Mouse (Mus musculus) limb, embryonic 15.5 days (tissue): ENCODE measurements around the gene Cap2. TPM values are rescaled to one million over a fixed set of nuclear protein-coding genes. Genes with fewer than 3 reads are reported as not detected.

Source experiments
- ATAC-seq: fragments of 200-750 bp; cut with Nextera tagmentation; 2 replicates; pipeline ENCODE4 v1.8.0; 2017; ENCODE audit warnings: low read depth, moderate TSS enrichment; ENCODE audit not compliant: insufficient number of reproducible peaks, low FRiP score, low TSS enrichment
- H3K27ac ChIP-seq: fragments of 300-500 bp; sonication (generic); 2 replicates; pipeline ENCODE4 v1.5.1; 2015; ENCODE audit warnings: moderate library complexity, mild to moderate bottlenecking, inconsistent platforms
- H3K27me3 ChIP-seq: fragments of 300-500 bp; sonication (generic); 2 replicates; pipeline ENCODE4 v1.6.1; 2015; ENCODE audit warnings: inconsistent platforms
- H3K36me3 ChIP-seq: fragments of 300-500 bp; sonication (generic); 2 replicates; pipeline ENCODE4 v1.6.1; 2015; ENCODE audit warnings: inconsistent platforms
- H3K4me1 ChIP-seq: fragments of 300-500 bp; sonication (generic); 2 replicates; pipeline ENCODE4 v1.6.1; 2015; ENCODE audit warnings: inconsistent platforms
- H3K4me2 ChIP-seq: fragments of 300-500 bp; sonication (generic); 2 replicates; pipeline ENCODE4 v1.6.1; 2015; ENCODE audit warnings: mild to moderate bottlenecking, inconsistent platforms
- H3K4me3 ChIP-seq: fragments of 300-500 bp; sonication (generic); 2 replicates; pipeline ENCODE4 v1.5.1; 2015; ENCODE audit warnings: mild to moderate bottlenecking, inconsistent platforms
- H3K9ac ChIP-seq: fragments of 300-500 bp; sonication (generic); 2 replicates; pipeline ENCODE4 v1.6.1; 2015; ENCODE audit warnings: inconsistent platforms
- H3K9me3 ChIP-seq: fragments of 300-500 bp; sonication (generic); 2 replicates; pipeline ENCODE4 v1.6.1; 2016; ENCODE audit warnings: inconsistent platforms
- WGBS: fragments of 180-500 bp; shearing (Covaris S2); methylation state at CpG from one replicate; pipeline ENCODE4 v1.1.7; 2015; 5-methylcytosine and 5-hydroxymethylcytosine counted together
- polyA plus RNA-seq: library from polyadenylated mRNA; unstranded; fragments of >200 nt; fragmentation: Nextera tagmentation; extraction: Ambion mirVana; gene quantifications from 2 replicates; pipeline ENCODE4 v1.2.1, GENCODE M21; 2015

Gene Cap2
- polyA plus RNA-seq, 1 experiment from 2014 or later, result 18.2 TPM

- WGBS, result 45% methylated on average over 11 of the region's 11 CpGs
- ATAC-seq, result peak; percentile 71
Measured at GRCm38 (mm10) chr13:46571961-46572647, 70.5 kb downstream of the Cap2 start.

GRCm38 (mm10) chr13:46572648-46573163, 71.1 kb downstream of the Cap2 start:
- no peak for ATAC-seq
- Histone ChIP-seq H3K4me3 (no peak overlapping the region), H3K4me2 (no peak overlapping the region), H3K9ac (no peak overlapping the region), H3K9me3 (no peaks in the 10 kb centered on the region), H3K27me3 (no peaks in the 10 kb centered on the region), H3K36me3 (no peaks in the 10 kb centered on the region), H3K4me1 (0 out of 2 replicates have a peak, but pooled peaks cover 3% of the 10 kb centered on the region), H3K27ac (no peak overlapping the region)
- WGBS, result 49% methylated on average over 9 of the region's 9 CpGs

More at GRCm38 (mm10) chr13:46571961-46572647, 70.5 kb downstream of the Cap2 start:
- H3K27me3 ChIP-seq, result no peaks in the 10 kb centered on the region
- no peak overlapping the region for H3K4me3 ChIP-seq
- no peak overlapping the region for H3K27ac ChIP-seq
- H3K4me2 ChIP-seq, result peak overlapping the region; percentile 15; the same call in 1 of the 2 replicates
- H3K9me3 ChIP-seq, result no peaks in the 10 kb centered on the region
- no peak overlapping the region for H3K9ac ChIP-seq
- no peaks in the 10 kb centered on the region for H3K36me3 ChIP-seq
- 0 out of 2 replicates have a peak, but pooled peaks cover 3% of the 10 kb centered on the region for H3K4me1 ChIP-seq

GRCm38 (mm10) chr13:46574201-46574600, 72.6 kb downstream of the Cap2 start:
- Histone ChIP-seq H3K9me3 (no peaks in the 10 kb centered on the region), H3K27me3 (no peaks in the 10 kb centered on the region), H3K36me3 (no peaks in the 10 kb centered on the region), H3K9ac (no peak overlapping the region), H3K4me1 (0 out of 2 replicates have a peak, but pooled peaks cover 3% of the 10 kb centered on the region), H3K4me3 (no peak overlapping the region), H3K4me2 (no peak overlapping the region), H3K27ac (no peak overlapping the region)
- ATAC-seq, result no peak
- 71% methylated on average over 5 of the region's 5 CpGs for WGBS

- Histone ChIP-seq H3K4me3 (no peak overlapping the region), H3K27me3 (no peaks in the 10 kb centered on the region), H3K36me3 (no peaks in the 10 kb centered on the region), H3K4me1 (0 out of 2 replicates have a peak, but pooled peaks cover 3% of the 10 kb centered on the region), H3K9me3 (no peaks in the 10 kb centered on the region), H3K27ac (no peak overlapping the region), H3K9ac (no peak overlapping the region), H3K4me2 (no peak overlapping the region)
- ATAC-seq, result no peak
- 73% methylated on average over 4 of the region's 4 CpGs for WGBS
Measured at GRCm38 (mm10) chr13:46574707-46575106, 73.1 kb downstream of the Cap2 start.

- no peak for ATAC-seq
- H3K4me2 ChIP-seq, result no peak overlapping the region
- H3K4me3 ChIP-seq, result no peak overlapping the region
- H3K27me3 ChIP-seq, result no peaks in the 10 kb centered on the region
- no peaks in the 10 kb centered on the region for H3K36me3 ChIP-seq
- no peak overlapping the region for H3K9ac ChIP-seq
- H3K27ac ChIP-seq, result no peak overlapping the region
- WGBS, result 85% methylated on average over 7 of the region's 7 CpGs
- no peaks in the 10 kb centered on the region for H3K4me1 ChIP-seq
- no peaks in the 10 kb centered on the region for H3K9me3 ChIP-seq
Measured at GRCm38 (mm10) chr13:46584860-46585259, 83.2 kb downstream of the Cap2 start.

- Histone ChIP-seq H3K4me3 (no peak overlapping the region), H3K27ac (no peak overlapping the region), H3K9me3 (no peaks in the 10 kb centered on the region), H3K4me1 (no peaks in the 10 kb centered on the region), H3K27me3 (no peaks in the 10 kb centered on the region), H3K4me2 (no peak overlapping the region), H3K9ac (no peak overlapping the region), H3K36me3 (no peaks in the 10 kb centered on the region)
- 67% methylated on average over 17 of the region's 17 CpGs for WGBS
- no peak for ATAC-seq
Measured at GRCm38 (mm10) chr13:46587717-46588289, 86.2 kb downstream of the Cap2 start.

- Histone ChIP-seq H3K4me3 (no peak overlapping the region), H3K4me2 (no peak overlapping the region), H3K9ac (no peak overlapping the region), H3K27me3 (no peaks in the 10 kb centered on the region), H3K4me1 (no peaks in the 10 kb centered on the region), H3K9me3 (no peaks in the 10 kb centered on the region), H3K36me3 (no peaks in the 10 kb centered on the region), H3K27ac (no peak overlapping the region)
- WGBS, result 91% methylated on average over 5 of the region's 5 CpGs
- no peak for ATAC-seq
Measured at GRCm38 (mm10) chr13:46588606-46589005, 87.0 kb downstream of the Cap2 start.

- no peaks in the 10 kb centered on the region for H3K36me3 ChIP-seq
- no peak for ATAC-seq
- no peak overlapping the region for H3K4me2 ChIP-seq
- WGBS, result 84% methylated on average over 4 of the region's 4 CpGs
- H3K27me3 ChIP-seq, result no peaks in the 10 kb centered on the region
- H3K9me3 ChIP-seq, result no peaks in the 10 kb centered on the region
- H3K4me3 ChIP-seq, result no peak overlapping the region
- no peak overlapping the region for H3K9ac ChIP-seq
- no peak overlapping the region for H3K27ac ChIP-seq
- H3K4me1 ChIP-seq, result no peaks in the 10 kb centered on the region
Measured at GRCm38 (mm10) chr13:46590885-46591284, 89.2 kb downstream of the Cap2 start.

- H3K4me1 ChIP-seq, result no peaks in the 10 kb centered on the region
- no peaks in the 10 kb centered on the region for H3K27me3 ChIP-seq
- no peak overlapping the region for H3K9ac ChIP-seq
- 79% methylated on average over 5 of the region's 5 CpGs for WGBS
- H3K27ac ChIP-seq, result no peak overlapping the region
- no peaks in the 10 kb centered on the region for H3K36me3 ChIP-seq
- no peak for ATAC-seq
- no peaks in the 10 kb centered on the region for H3K9me3 ChIP-seq
- no peak overlapping the region for H3K4me2 ChIP-seq
- H3K4me3 ChIP-seq, result no peak overlapping the region
Measured at GRCm38 (mm10) chr13:46600694-46601093, 99.0 kb downstream of the Cap2 start.

GRCm38 (mm10) chr13:46601386-46601785, 99.7 kb downstream of the Cap2 start:
- no peaks in the 10 kb centered on the region for H3K4me1 ChIP-seq
- 98% methylated on average over 2 of the region's 2 CpGs for WGBS

GRCm38 (mm10) chr13:46602674-46603073, 101.0 kb downstream of the Cap2 start:
- no peak overlapping the region for H3K4me3 ChIP-seq
- H3K27me3 ChIP-seq, result no peaks in the 10 kb centered on the region
- H3K4me2 ChIP-seq, result no peak overlapping the region
- no peak overlapping the region for H3K9ac ChIP-seq
- ATAC-seq, result no peak
- 86% methylated on average over 11 of the region's 11 CpGs for WGBS
- no peaks in the 10 kb centered on the region for H3K4me1 ChIP-seq
- H3K27ac ChIP-seq, result no peak overlapping the region
- no peaks in the 10 kb centered on the region for H3K9me3 ChIP-seq
- H3K36me3 ChIP-seq, result no peaks in the 10 kb centered on the region

More at GRCm38 (mm10) chr13:46601386-46601785, 99.7 kb downstream of the Cap2 start:
- no peaks in the 10 kb centered on the region for H3K9me3 ChIP-seq
- no peak overlapping the region for H3K4me2 ChIP-seq
- no peak overlapping the region for H3K27ac ChIP-seq
- H3K4me3 ChIP-seq, result no peak overlapping the region
- no peak for ATAC-seq
- no peaks in the 10 kb centered on the region for H3K36me3 ChIP-seq
- no peak overlapping the region for H3K9ac ChIP-seq
- H3K27me3 ChIP-seq, result no peaks in the 10 kb centered on the region

- WGBS, result 82% methylated on average over 3 of the region's 3 CpGs
- H3K36me3 ChIP-seq, result no peaks in the 10 kb centered on the region
- no peak overlapping the region for H3K4me3 ChIP-seq
- H3K27me3 ChIP-seq, result no peaks in the 10 kb centered on the region
- no peak overlapping the region for H3K4me2 ChIP-seq
- no peak for ATAC-seq
- no peak overlapping the region for H3K27ac ChIP-seq
- H3K9ac ChIP-seq, result no peak overlapping the region
- no peaks in the 10 kb centered on the region for H3K9me3 ChIP-seq
- no peaks in the 10 kb centered on the region for H3K4me1 ChIP-seq
Measured at GRCm38 (mm10) chr13:46611033-46611432, 109.4 kb downstream of the Cap2 start.
